Mouse (Mus musculus) heart, embryonic 13.5 days (tissue): ENCODE measurements around the gene Minpp1. TPM values are rescaled to one million over a fixed set of nuclear protein-coding genes. Genes with fewer than 3 reads are reported as not detected.

Experiments
- ATAC-seq: fragments of 200-750 bp; cut with Nextera tagmentation; 2 replicates; pipeline ENCODE4 v1.8.0; 2017; ENCODE audit warnings: moderate TSS enrichment; ENCODE audit not compliant: insufficient number of reproducible peaks, low FRiP score, low TSS enrichment; ENCODE audit errors: extremely low read depth
- H3K27ac ChIP-seq: fragments of 300-500 bp; sonication (generic); replicated peaks from 2 replicates; pipeline ENCODE4 v1.5.1; 2015; ENCODE audit warnings: moderate library complexity, mild to moderate bottlenecking, inconsistent platforms
- H3K27me3 ChIP-seq: fragments of 300-500 bp; sonication (generic); replicated peaks from 2 replicates; pipeline ENCODE4 v1.6.1; 2015; ENCODE audit warnings: mild to moderate bottlenecking, inconsistent platforms
- H3K36me3 ChIP-seq: fragments of 300-500 bp; sonication (generic); 2 replicates; pipeline ENCODE4 v1.6.1; 2015; ENCODE audit warnings: mild to moderate bottlenecking, inconsistent platforms
- H3K4me1 ChIP-seq: fragments of 300-500 bp; sonication (generic); 2 replicates; pipeline ENCODE4 v1.6.1; 2015; ENCODE audit warnings: inconsistent platforms
- H3K4me2 ChIP-seq: fragments of 300-500 bp; sonication (generic); 2 replicates; pipeline ENCODE4 v1.6.1; 2015; ENCODE audit warnings: inconsistent platforms, mild to moderate bottlenecking, moderate library complexity
- H3K4me3 ChIP-seq: fragments of 300-500 bp; sonication (generic); 2 replicates; pipeline ENCODE4 v1.5.1; 2015; ENCODE audit warnings: moderate library complexity, mild to moderate bottlenecking, inconsistent platforms
- H3K9ac ChIP-seq: fragments of 300-500 bp; sonication (generic); 2 replicates; pipeline ENCODE4 v1.6.1; 2015; ENCODE audit warnings: inconsistent platforms, mild to moderate bottlenecking, moderate library complexity
- H3K9me3 ChIP-seq: fragments of 300-500 bp; sonication (generic); 2 replicates; pipeline ENCODE4 v1.6.1; 2016; ENCODE audit warnings: inconsistent platforms
- WGBS: fragments of 180-500 bp; shearing (Covaris S2); methylation state at CpG from one replicate; pipeline ENCODE4 v1.1.7; 2015; ENCODE audit warnings: mixed read lengths; 5-methylcytosine and 5-hydroxymethylcytosine counted together
- polyA plus RNA-seq: library from polyadenylated mRNA; unstranded; fragments of >200 nt; fragmentation: Nextera tagmentation; extraction: Ambion mirVana; gene quantifications from 2 replicates; pipeline ENCODE4 v1.2.1, GENCODE M21; 2015

Minpp1 gene
- polyA plus RNA-seq, 1 experiment from 2014 or later, result 56.5 TPM

GRCm38 (mm10) chr19:32528723-32529122 is 43.2 kb downstream of the Minpp1 start:
- H3K4me2 ChIP-seq, result no peak overlapping the region
- 26% methylated on average over 3 of the region's 3 CpGs for WGBS
- H3K27ac ChIP-seq, result no peak overlapping the region
- ATAC-seq, result no peak
- H3K4me1 ChIP-seq, result peaks cover 17% of the 10 kb centered on the region
- H3K9me3 ChIP-seq, result no peaks in the 10 kb centered on the region
- no peak overlapping the region for H3K9ac ChIP-seq
- H3K27me3 ChIP-seq, result no peaks in the 10 kb centered on the region
- H3K36me3 ChIP-seq, result no peaks in the 10 kb centered on the region
- no peak overlapping the region for H3K4me3 ChIP-seq

- no peaks in the 10 kb centered on the region for H3K36me3 ChIP-seq
- H3K27ac ChIP-seq, result no peak overlapping the region
- 87% methylated on average over 11 of the region's 11 CpGs for WGBS
- no peak overlapping the region for H3K4me2 ChIP-seq
- peaks cover 14% of the 10 kb centered on the region for H3K4me1 ChIP-seq
- H3K9me3 ChIP-seq, result no peaks in the 10 kb centered on the region
- no peak for ATAC-seq
- H3K4me3 ChIP-seq, result no peak overlapping the region
- no peak overlapping the region for H3K9ac ChIP-seq
- no peaks in the 10 kb centered on the region for H3K27me3 ChIP-seq
Observed at GRCm38 (mm10) chr19:32529252-32529942, 43.8 kb downstream of the Minpp1 start.

- Histone ChIP-seq H3K27ac (no peak overlapping the region), H3K36me3 (no peaks in the 10 kb centered on the region), H3K9ac (no peak overlapping the region), H3K27me3 (no peaks in the 10 kb centered on the region), H3K4me3 (no peak overlapping the region), H3K9me3 (no peaks in the 10 kb centered on the region), H3K4me2 (no peak overlapping the region), H3K4me1 (peaks cover 14% of the 10 kb centered on the region)
- WGBS, result 80% methylated on average over 7 of the region's 7 CpGs
- no peak for ATAC-seq
Observed at GRCm38 (mm10) chr19:32530296-32530695, 44.7 kb downstream of the Minpp1 start.

GRCm38 (mm10) chr19:32532331-32532730 is 46.8 kb downstream of the Minpp1 start:
- Histone ChIP-seq H3K27ac (no peak overlapping the region; the same call in 1 of the 2 replicates), H3K9ac (no peak overlapping the region), H3K36me3 (no peaks in the 10 kb centered on the region), H3K4me2 (no peak overlapping the region), H3K4me1 (peaks cover 14% of the 10 kb centered on the region), H3K4me3 (no peak overlapping the region), H3K9me3 (no peaks in the 10 kb centered on the region), H3K27me3 (no peaks in the 10 kb centered on the region)
- no peak for ATAC-seq
- 52% methylated on average over 3 of the region's 3 CpGs for WGBS

GRCm38 (mm10) chr19:32532737-32533505 is 47.4 kb downstream of the Minpp1 start:
- ATAC-seq, result no peak
- no peak overlapping the region for H3K9ac ChIP-seq
- H3K27me3 ChIP-seq, result no peaks in the 10 kb centered on the region
- no peaks in the 10 kb centered on the region for H3K36me3 ChIP-seq
- peaks cover 14% of the 10 kb centered on the region for H3K4me1 ChIP-seq
- H3K4me2 ChIP-seq, result no peak overlapping the region
- H3K4me3 ChIP-seq, result no peak overlapping the region
- WGBS, result 77% methylated on average over 7 of the region's 7 CpGs
- H3K27ac ChIP-seq, result no peak overlapping the region
- no peaks in the 10 kb centered on the region for H3K9me3 ChIP-seq

GRCm38 (mm10) chr19:32534887-32535286 is 49.3 kb downstream of the Minpp1 start:
- no peak overlapping the region for H3K27ac ChIP-seq
- H3K9me3 ChIP-seq, result no peaks in the 10 kb centered on the region
- H3K4me2 ChIP-seq, result no peak overlapping the region
- H3K27me3 ChIP-seq, result no peaks in the 10 kb centered on the region
- no peak for ATAC-seq
- H3K4me3 ChIP-seq, result no peak overlapping the region
- no peaks in the 10 kb centered on the region for H3K36me3 ChIP-seq
- H3K4me1 ChIP-seq, result peaks cover 9% of the 10 kb centered on the region
- H3K9ac ChIP-seq, result no peak overlapping the region

GRCm38 (mm10) chr19:32542784-32543490 is 57.4 kb downstream of the Minpp1 start:
- H3K9me3 ChIP-seq, result no peaks in the 10 kb centered on the region
- H3K27ac ChIP-seq, result no peak overlapping the region
- H3K27me3 ChIP-seq, result no peaks in the 10 kb centered on the region
- H3K36me3 ChIP-seq, result no peaks in the 10 kb centered on the region
- H3K9ac ChIP-seq, result no peak overlapping the region
- H3K4me3 ChIP-seq, result no peak overlapping the region
- H3K4me1 ChIP-seq, result no peaks in the 10 kb centered on the region
- 75% methylated on average over 9 of the region's 9 CpGs for WGBS
- no peak overlapping the region for H3K4me2 ChIP-seq
- ATAC-seq, result no peak

- H3K9me3 ChIP-seq, result no peaks in the 10 kb centered on the region
- H3K36me3 ChIP-seq, result no peaks in the 10 kb centered on the region
- H3K9ac ChIP-seq, result no peak overlapping the region
- no peak overlapping the region for H3K27ac ChIP-seq
- no peak overlapping the region for H3K4me2 ChIP-seq
- H3K4me3 ChIP-seq, result no peak overlapping the region
- no peaks in the 10 kb centered on the region for H3K4me1 ChIP-seq
- no peaks in the 10 kb centered on the region for H3K27me3 ChIP-seq
- 53% methylated on average over 3 of the region's 3 CpGs for WGBS
- no peak for ATAC-seq
Observed at GRCm38 (mm10) chr19:32547396-32547795, 61.8 kb downstream of the Minpp1 start.

GRCm38 (mm10) chr19:32548202-32548601 is 62.6 kb downstream of the Minpp1 start:
- no peaks in the 10 kb centered on the region for H3K4me1 ChIP-seq
- no peak overlapping the region for H3K9ac ChIP-seq
- no peak for ATAC-seq
- no peaks in the 10 kb centered on the region for H3K36me3 ChIP-seq
- no peaks in the 10 kb centered on the region for H3K27me3 ChIP-seq
- H3K4me3 ChIP-seq, result no peak overlapping the region
- no peak overlapping the region for H3K4me2 ChIP-seq
- H3K9me3 ChIP-seq, result no peaks in the 10 kb centered on the region
- 83% methylated on average over 15 of the region's 15 CpGs for WGBS
- no peak overlapping the region for H3K27ac ChIP-seq

- Histone ChIP-seq H3K4me3 (no peak overlapping the region), H3K9ac (no peak overlapping the region), H3K4me1 (peaks cover 1% of the 10 kb centered on the region; the same call in 1 of the 2 replicates), H3K36me3 (no peaks in the 10 kb centered on the region), H3K27ac (no peak overlapping the region), H3K9me3 (no peaks in the 10 kb centered on the region), H3K4me2 (no peak overlapping the region), H3K27me3 (no peaks in the 10 kb centered on the region)
- WGBS, result 70% methylated on average over 5 of the region's 5 CpGs
- no peak for ATAC-seq
Observed at GRCm38 (mm10) chr19:32550446-32550845, 64.9 kb downstream of the Minpp1 start.

- 49% methylated on average over 3 of the region's 3 CpGs for WGBS
- H3K27me3 ChIP-seq, result no peaks in the 10 kb centered on the region
- H3K9ac ChIP-seq, result no peak overlapping the region
- H3K4me1 ChIP-seq, result peaks cover 3% of the 10 kb centered on the region; the same call in 1 of the 2 replicates
- no peaks in the 10 kb centered on the region for H3K9me3 ChIP-seq
- ATAC-seq, result no peak
- no peaks in the 10 kb centered on the region for H3K36me3 ChIP-seq
- H3K4me2 ChIP-seq, result no peak overlapping the region
- H3K4me3 ChIP-seq, result no peak overlapping the region
- H3K27ac ChIP-seq, result no peak overlapping the region
Observed at GRCm38 (mm10) chr19:32551442-32551841, 65.9 kb downstream of the Minpp1 start.
